26 mouse cellular contexts compared by ENCODE assay signal in the genomic region with DNA sequence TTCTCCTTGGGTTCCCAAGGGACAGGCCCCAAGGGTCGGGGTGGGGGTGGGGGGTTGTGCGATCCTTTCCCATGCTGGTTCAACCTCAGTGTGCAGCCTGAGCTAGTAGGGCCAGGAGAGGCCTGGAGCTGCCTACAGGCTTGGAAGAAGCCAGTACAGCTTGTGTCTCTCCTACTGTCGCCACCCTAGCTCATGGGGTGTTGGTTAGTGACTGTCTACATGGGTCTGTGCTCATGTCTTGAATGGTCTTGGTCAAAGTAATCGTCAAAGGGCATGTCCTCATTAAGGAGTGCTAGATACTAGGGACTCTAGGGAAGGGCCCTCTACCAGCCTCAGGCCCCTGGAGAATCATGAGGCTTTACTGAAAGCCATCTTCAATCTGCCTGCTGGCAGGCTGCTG. TPM values are rescaled to one million over a fixed set of nuclear protein-coding genes. Genes with fewer than 3 reads are reported as not detected.
A peak's percentile ranks its signal among the peaks of the same experiment; 100 is the strongest.
DNase-seq lines count a peak whose midpoint lies in the region; ATAC-seq lines count a peak whose summit lies in the region.
"Had no signal": no experiment of that assay in that cellular context is flagged by ENCODE, and none has a peak within 500 bp of the region (broad histone marks: within the 10 kb centered on the region; RNA-seq: fewer than 3 reads in every experiment).

No protein-coding gene starts in this region.

- no peak for DNase-seq in neural tube, embryonic 11.5 days (ENCODE audit: low spot score)
- DNase-seq in hindbrain, embryonic 14.5 days (ENCODE audit: low spot score): no peak
- DNase-seq in embryo, embryonic 11 days: no peak
- no peak for DNase-seq in kidney, adult 8-10 months
- no peak for DNase-seq in gastrocnemius, adult 8-10 months (ENCODE audit: low spot score in 2 of 2)
- DNase-seq: cerebellum, adult 2 months; kidney, adult 9 months; kidney, postnatal 36 days; layer of hippocampus, adult 9-11 months; liver, postnatal 0 days; lung, postnatal 10 days had no signal

- H3K36me3 ChIP-seq in neural tube, embryonic 11.5 days (ENCODE audit: control insufficient read depth, insufficient read depth, low read length): no peaks in the 10 kb centered on the region
- H3K36me3 ChIP-seq in neural tube, embryonic 15.5 days: no peaks in the 10 kb centered on the region
- no peaks in the 10 kb centered on the region for H3K36me3 ChIP-seq in forebrain, embryonic 13.5 days (ENCODE audit: poor library complexity, severe bottlenecking)
- H3K36me3 ChIP-seq in hindbrain, embryonic 14.5 days (replicated peaks; ENCODE audit: control insufficient read depth, insufficient read depth): no peaks in the 10 kb centered on the region
- H3K36me3 ChIP-seq: embryonic facial prominence, embryonic 13.5 days; heart, embryonic 13.5 days; limb, embryonic 10.5 days had no signal

- peak; percentile 43 for ATAC-seq in neural tube, embryonic 11.5 days (ENCODE audit: insufficient read depth, low FRiP score, low TSS enrichment)
- ATAC-seq in neural tube, embryonic 15.5 days (ENCODE audit: low FRiP score): no peak
- ATAC-seq in forebrain, embryonic 13.5 days: no peak; the same call in 1 of the 2 replicates
- 0 out of 2 replicates have a peak, but pooled peaks have one; percentile 2 for ATAC-seq in hindbrain, embryonic 14.5 days (ENCODE audit: low FRiP score)
- ATAC-seq: inflammation-experienced regulatory T-cells, adult 6 months; liver, postnatal 0 days had no signal

- no peaks in the 10 kb centered on the region for H3K27me3 ChIP-seq in neural tube, embryonic 11.5 days (ENCODE audit: control insufficient read depth, insufficient read depth, low read length)
- no peaks in the 10 kb centered on the region for H3K27me3 ChIP-seq in neural tube, embryonic 15.5 days (replicated peaks)
- H3K27me3 ChIP-seq in forebrain, embryonic 13.5 days: no peaks in the 10 kb centered on the region
- H3K27me3 ChIP-seq in hindbrain, embryonic 14.5 days (ENCODE audit: control insufficient read depth, insufficient read depth, low read length): no peaks in the 10 kb centered on the region

- H3K4me3 ChIP-seq in neural tube, embryonic 11.5 days (ENCODE audit: low read depth, low read length): no peak overlapping the region
- H3K4me3 ChIP-seq in neural tube, embryonic 15.5 days (replicated peaks): no peak overlapping the region
- H3K4me3 ChIP-seq in forebrain, embryonic 13.5 days: no peak overlapping the region
- no peak overlapping the region for H3K4me3 ChIP-seq in hindbrain, embryonic 14.5 days (replicated peaks; ENCODE audit: low read length)
- H3K4me3 ChIP-seq: embryonic facial prominence, embryonic 13.5 days; heart, embryonic 13.5 days; left cerebral cortex, adult 2 months; limb, embryonic 10.5 days had no signal

- peak overlapping the region; percentile 85 for H3K27ac ChIP-seq in neural tube, embryonic 11.5 days (ENCODE audit: low read depth, low read length)
- H3K27ac ChIP-seq in neural tube, embryonic 15.5 days (replicated peaks): no peak overlapping the region
- peak overlapping the region; percentile 72 for H3K27ac ChIP-seq in forebrain, embryonic 13.5 days
- no peak overlapping the region for H3K27ac ChIP-seq in hindbrain, embryonic 14.5 days
- H3K27ac ChIP-seq: embryonic facial prominence, embryonic 13.5 days; heart, embryonic 13.5 days; left cerebral cortex, adult 2 months; limb, embryonic 10.5 days had no signal

- H3K9ac ChIP-seq in neural tube, embryonic 11.5 days (ENCODE audit: low read length): no peak overlapping the region
- H3K9ac ChIP-seq in neural tube, embryonic 15.5 days (replicated peaks): no peak overlapping the region
- no peak overlapping the region for H3K9ac ChIP-seq in forebrain, embryonic 13.5 days
- no peak overlapping the region for H3K9ac ChIP-seq in hindbrain, embryonic 14.5 days
- H3K9ac ChIP-seq: embryonic facial prominence, embryonic 13.5 days; heart, embryonic 13.5 days; liver, postnatal 0 days had no signal

- no peak overlapping the region for H3K4me2 ChIP-seq in neural tube, embryonic 11.5 days (ENCODE audit: low read depth)
- H3K4me2 ChIP-seq in neural tube, embryonic 15.5 days: no peak overlapping the region
- H3K4me2 ChIP-seq in forebrain, embryonic 13.5 days: no peak overlapping the region
- no peak overlapping the region for H3K4me2 ChIP-seq in hindbrain, embryonic 14.5 days (replicated peaks)
- H3K4me2 ChIP-seq: embryonic facial prominence, embryonic 13.5 days; heart, embryonic 13.5 days had no signal

- peaks cover 20% of the 10 kb centered on the region for H3K4me1 ChIP-seq in neural tube, embryonic 11.5 days (ENCODE audit: control insufficient read depth, insufficient read depth, low read length)
- H3K4me1 ChIP-seq in neural tube, embryonic 15.5 days: peaks cover 15% of the 10 kb centered on the region
- peaks cover 58% of the 10 kb centered on the region for H3K4me1 ChIP-seq in forebrain, embryonic 13.5 days
- H3K4me1 ChIP-seq in hindbrain, embryonic 14.5 days (replicated peaks; ENCODE audit: control insufficient read depth, insufficient read depth, low read length): peaks cover 11% of the 10 kb centered on the region

- H3K9me3 ChIP-seq in neural tube, embryonic 11.5 days (ENCODE audit: control insufficient read depth, low read length): no peaks in the 10 kb centered on the region
- H3K9me3 ChIP-seq in neural tube, embryonic 15.5 days (replicated peaks): no peaks in the 10 kb centered on the region
- no peaks in the 10 kb centered on the region for H3K9me3 ChIP-seq in forebrain, embryonic 13.5 days (replicated peaks)
- H3K9me3 ChIP-seq in hindbrain, embryonic 14.5 days (ENCODE audit: control insufficient read depth, low read length): no peaks in the 10 kb centered on the region
- H3K9me3 ChIP-seq: embryonic facial prominence, embryonic 13.5 days; heart, embryonic 13.5 days; limb, embryonic 10.5 days had no signal

- 79% methylated on average over 4 of the region's 4 CpGs for WGBS in neural tube, embryonic 11.5 days
- 77% methylated on average over 4 of the region's 4 CpGs for WGBS in neural tube, embryonic 15.5 days
- WGBS in forebrain, embryonic 13.5 days: 66% methylated on average over 4 of the region's 4 CpGs
- 68% methylated on average over 4 of the region's 4 CpGs for WGBS in hindbrain, embryonic 14.5 days

RNA-seq across cellular contexts. Expression of a gene that starts 5.5 kb away (rescaled TPM):
- polyA plus RNA-seq in neural tube, embryonic 11.5 days (2014; fragmentation: Nextera tagmentation; extraction: Ambion mirVana): not detected in 2 replicates
- polyA plus RNA-seq in neural tube, embryonic 15.5 days (2015; fragmentation: Nextera tagmentation; extraction: Ambion mirVana): not detected in 2 replicates
- not detected in 2 replicates for polyA plus RNA-seq in forebrain, embryonic 13.5 days (2015; fragmentation: Nextera tagmentation; extraction: Ambion mirVana)
- not detected in 2 replicates for polyA plus RNA-seq in hindbrain, embryonic 14.5 days (2014; fragmentation: Nextera tagmentation; extraction: Ambion mirVana)
- total RNA-seq in gastrocnemius, adult 8-10 months (2022): not detected
- total RNA-seq: adrenal gland, adult 18-20 months; adrenal gland, postnatal 4 days; granulocyte monocyte progenitor cell, adult 5-6 weeks; heart, postnatal 25 days; left cerebral cortex, adult 2 months; liver, adult 2 months; megakaryocyte progenitor cell, adult 5-6 weeks had no signal
- polyA plus RNA-seq: C2C12; cerebellum, adult 2 months; embryonic facial prominence, embryonic 13.5 days; heart, embryonic 13.5 days; inflammation-experienced regulatory T-cells, adult 6 months; limb, embryonic 10.5 days; liver, adult 2 months; liver, postnatal 0 days; small intestine, adult 2 months had no signal

Comparison
In these comparisons a context has a peak if more than half of its experiments do, and no peak if none do; other contexts are left out.
1. ATAC-seq: peak in neural tube, embryonic 11.5 days (single experiment) and hindbrain, embryonic 14.5 days (single experiment); none in neural tube, embryonic 15.5 days (single experiment) and forebrain, embryonic 13.5 days (single experiment).
2. H3K27ac ChIP-seq: peak in neural tube, embryonic 11.5 days (single experiment) and forebrain, embryonic 13.5 days (single experiment); none in neural tube, embryonic 15.5 days (single experiment) and hindbrain, embryonic 14.5 days (single experiment).